Mouse (Mus musculus): ENCODE data around the gene Kif1a.

- no peak for TF ChIP-seq FLI1 (IDR thresholded peaks at IDR 0.05; ENCODE audit: low read length)
- no peak for TF ChIP-seq GATA1 (IDR thresholded peaks at IDR 0.05; ENCODE audit: borderline replicate concordance, low read length)
Observed at GRCm38 (mm10) chr1:93031199-93031598, 70.6 kb downstream of the Kif1a start.

Measured in megakaryocyte, embryonic 14.5 days (primary cell).